Mouse (Mus musculus): ENCODE data around the gene Alpl. TPM values are rescaled to one million over a fixed set of nuclear protein-coding genes. Genes with fewer than 3 reads are reported as not detected.

Alpl gene
- 6.0 and 6.1 TPM in 2 replicates for polyA plus RNA-seq (2014; fragmentation: Nextera tagmentation; extraction: Ambion mirVana)

- DNase-seq (peak; percentile 85), ATAC-seq (ENCODE audit: low FRiP score, low TSS enrichment) (peak; percentile 62; the same call in 1 of the 2 replicates)
- no peak within 1 kb of the TSS for H3K27ac ChIP-seq (replicated peaks; ENCODE audit: low read depth, low read length)
- H3K4me1 ChIP-seq (ENCODE audit: control insufficient read depth, insufficient read depth, low read length), result peaks cover 25% of the 10 kb centered on the region; the same call in 1 of the 2 replicates
- peak within 1 kb of the TSS; percentile 36 for H3K4me3 ChIP-seq (replicated peaks; ENCODE audit: low read depth, low read length)
- H3K36me3 ChIP-seq (ENCODE audit: control insufficient read depth, insufficient read depth, low read length), result no peaks in the 10 kb centered on the region
- peak within 1 kb of the TSS; percentile 40; the same call in 1 of the 2 replicates for H3K9ac ChIP-seq (replicated peaks; ENCODE audit: low read length)
- H3K4me2 ChIP-seq (ENCODE audit: low read length), result peak within 1 kb of the TSS; percentile 84
- no peaks in the 10 kb centered on the region for H3K27me3 ChIP-seq (ENCODE audit: control insufficient read depth, insufficient read depth, low read length)
- WGBS, result 2% methylated on average over 71 of the region's 78 CpGs
- H3K9me3 ChIP-seq (ENCODE audit: control insufficient read depth, low read length), result no peaks in the 10 kb centered on the region
Measured at GRCm38 (mm10) chr4:137795611-137796557, at the start of gene Alpl. Gene Alpl, minus strand, starts transcription at chr4:137796384.

- 24% methylated on average over 11 of the region's 11 CpGs for WGBS
- DNase-seq, result peak; percentile 90
- H3K4me2 ChIP-seq (ENCODE audit: low read length), result no peak overlapping the region
- no peaks in the 10 kb centered on the region for H3K36me3 ChIP-seq (ENCODE audit: control insufficient read depth, insufficient read depth, low read length)
- H3K27me3 ChIP-seq (ENCODE audit: control insufficient read depth, insufficient read depth, low read length), result no peaks in the 10 kb centered on the region
- no peak for ATAC-seq (ENCODE audit: low FRiP score, low TSS enrichment)
- no peak overlapping the region for H3K27ac ChIP-seq (replicated peaks; ENCODE audit: low read depth, low read length)
- no peak overlapping the region for H3K4me3 ChIP-seq (replicated peaks; ENCODE audit: low read depth, low read length)
- H3K9ac ChIP-seq (replicated peaks; ENCODE audit: low read length), result no peak overlapping the region
- 0 out of 2 replicates have a peak, but pooled peaks cover 4% of the 10 kb centered on the region for H3K9me3 ChIP-seq (ENCODE audit: control insufficient read depth, low read length)
- no peaks in the 10 kb centered on the region for H3K4me1 ChIP-seq (ENCODE audit: control insufficient read depth, insufficient read depth, low read length)
Measured at GRCm38 (mm10) chr4:137844656-137845055, 48.5 kb upstream of the Alpl start.

GRCm38 (mm10) chr4:137839452-137839851, 43.3 kb upstream of the Alpl start:
- Histone ChIP-seq H3K4me1 (ENCODE audit: control insufficient read depth, insufficient read depth, low read length) (no peaks in the 10 kb centered on the region), H3K9me3 (ENCODE audit: control insufficient read depth, low read length) (no peaks in the 10 kb centered on the region), H3K27ac (replicated peaks; ENCODE audit: low read depth, low read length) (no peak overlapping the region), H3K4me2 (ENCODE audit: low read length) (no peak overlapping the region), H3K4me3 (replicated peaks; ENCODE audit: low read depth, low read length) (no peak overlapping the region), H3K27me3 (ENCODE audit: control insufficient read depth, insufficient read depth, low read length) (no peaks in the 10 kb centered on the region), H3K36me3 (ENCODE audit: control insufficient read depth, insufficient read depth, low read length) (no peaks in the 10 kb centered on the region), H3K9ac (replicated peaks; ENCODE audit: low read length) (no peak overlapping the region)
- DNase-seq (no peak), ATAC-seq (ENCODE audit: low FRiP score, low TSS enrichment) (no peak)
- 82% methylated on average over 5 of the region's 5 CpGs for WGBS

- WGBS, result 98% methylated on average over 2 of the region's 2 CpGs
Measured at GRCm38 (mm10) chr4:137838791-137839190, 42.6 kb upstream of the Alpl start.

GRCm38 (mm10) chr4:137837792-137838191, 41.6 kb upstream of the Alpl start:
- H3K4me2 ChIP-seq (ENCODE audit: low read length), result no peak overlapping the region
- no peaks in the 10 kb centered on the region for H3K9me3 ChIP-seq (ENCODE audit: control insufficient read depth, low read length)
- DNase-seq (no peak), ATAC-seq (ENCODE audit: low FRiP score, low TSS enrichment) (no peak)
- no peak overlapping the region for H3K9ac ChIP-seq (replicated peaks; ENCODE audit: low read length)
- 86% methylated on average over 8 of the region's 8 CpGs for WGBS
- no peaks in the 10 kb centered on the region for H3K36me3 ChIP-seq (ENCODE audit: control insufficient read depth, insufficient read depth, low read length)
- H3K4me3 ChIP-seq (replicated peaks; ENCODE audit: low read depth, low read length), result no peak overlapping the region
- H3K27ac ChIP-seq (replicated peaks; ENCODE audit: low read depth, low read length), result no peak overlapping the region
- H3K4me1 ChIP-seq (ENCODE audit: control insufficient read depth, insufficient read depth, low read length), result no peaks in the 10 kb centered on the region
- H3K27me3 ChIP-seq (ENCODE audit: control insufficient read depth, insufficient read depth, low read length), result no peaks in the 10 kb centered on the region

More at GRCm38 (mm10) chr4:137838791-137839190, 42.6 kb upstream of the Alpl start:
- no peak overlapping the region for H3K27ac ChIP-seq (replicated peaks; ENCODE audit: low read depth, low read length)
- no peaks in the 10 kb centered on the region for H3K27me3 ChIP-seq (ENCODE audit: control insufficient read depth, insufficient read depth, low read length)
- no peak for DNase-seq
- H3K36me3 ChIP-seq (ENCODE audit: control insufficient read depth, insufficient read depth, low read length), result no peaks in the 10 kb centered on the region
- H3K9me3 ChIP-seq (ENCODE audit: control insufficient read depth, low read length), result no peaks in the 10 kb centered on the region
- no peak overlapping the region for H3K4me2 ChIP-seq (ENCODE audit: low read length)
- H3K4me1 ChIP-seq (ENCODE audit: control insufficient read depth, insufficient read depth, low read length), result no peaks in the 10 kb centered on the region
- H3K9ac ChIP-seq (replicated peaks; ENCODE audit: low read length), result no peak overlapping the region
- H3K4me3 ChIP-seq (replicated peaks; ENCODE audit: low read depth, low read length), result no peak overlapping the region
- ATAC-seq (ENCODE audit: low FRiP score, low TSS enrichment), result no peak

GRCm38 (mm10) chr4:137836741-137837140, 40.6 kb upstream of the Alpl start:
- H3K36me3 ChIP-seq (ENCODE audit: control insufficient read depth, insufficient read depth, low read length), result no peaks in the 10 kb centered on the region
- no peaks in the 10 kb centered on the region for H3K4me1 ChIP-seq (ENCODE audit: control insufficient read depth, insufficient read depth, low read length)
- DNase-seq (no peak), ATAC-seq (ENCODE audit: low FRiP score, low TSS enrichment) (no peak)
- H3K9me3 ChIP-seq (ENCODE audit: control insufficient read depth, low read length), result no peaks in the 10 kb centered on the region
- H3K9ac ChIP-seq (replicated peaks; ENCODE audit: low read length), result no peak overlapping the region
- H3K4me2 ChIP-seq (ENCODE audit: low read length), result no peak overlapping the region
- no peaks in the 10 kb centered on the region for H3K27me3 ChIP-seq (ENCODE audit: control insufficient read depth, insufficient read depth, low read length)
- no peak overlapping the region for H3K4me3 ChIP-seq (replicated peaks; ENCODE audit: low read depth, low read length)
- WGBS, result 92% methylated on average over 5 of the region's 5 CpGs
- H3K27ac ChIP-seq (replicated peaks; ENCODE audit: low read depth, low read length), result no peak overlapping the region

GRCm38 (mm10) chr4:137835624-137836337, 39.6 kb upstream of the Alpl start:
- no peak overlapping the region for H3K27ac ChIP-seq (replicated peaks; ENCODE audit: low read depth, low read length)
- H3K4me3 ChIP-seq (replicated peaks; ENCODE audit: low read depth, low read length), result no peak overlapping the region
- no peak overlapping the region for H3K9ac ChIP-seq (replicated peaks; ENCODE audit: low read length)
- 16% methylated on average over 13 of the region's 14 CpGs for WGBS
- H3K4me2 ChIP-seq (ENCODE audit: low read length), result peak overlapping the region; percentile 27
- peak; percentile 87 for ATAC-seq (ENCODE audit: low FRiP score, low TSS enrichment)
- no peaks in the 10 kb centered on the region for H3K27me3 ChIP-seq (ENCODE audit: control insufficient read depth, insufficient read depth, low read length)
- no peaks in the 10 kb centered on the region for H3K9me3 ChIP-seq (ENCODE audit: control insufficient read depth, low read length)
- DNase-seq, result peak; percentile 93
- no peaks in the 10 kb centered on the region for H3K4me1 ChIP-seq (ENCODE audit: control insufficient read depth, insufficient read depth, low read length)
- no peaks in the 10 kb centered on the region for H3K36me3 ChIP-seq (ENCODE audit: control insufficient read depth, insufficient read depth, low read length)

GRCm38 (mm10) chr4:137831598-137831997, 35.4 kb upstream of the Alpl start:
- DNase-seq, result no peak
- Histone ChIP-seq H3K4me3 (replicated peaks; ENCODE audit: low read depth, low read length) (no peak overlapping the region), H3K27ac (replicated peaks; ENCODE audit: low read depth, low read length) (no peak overlapping the region), H3K36me3 (ENCODE audit: control insufficient read depth, insufficient read depth, low read length) (no peaks in the 10 kb centered on the region), H3K27me3 (ENCODE audit: control insufficient read depth, insufficient read depth, low read length) (no peaks in the 10 kb centered on the region), H3K9me3 (ENCODE audit: control insufficient read depth, low read length) (no peaks in the 10 kb centered on the region), H3K4me2 (ENCODE audit: low read length) (no peak overlapping the region), H3K9ac (replicated peaks; ENCODE audit: low read length) (no peak overlapping the region), H3K4me1 (ENCODE audit: control insufficient read depth, insufficient read depth, low read length) (no peaks in the 10 kb centered on the region)
- ATAC-seq (ENCODE audit: low FRiP score, low TSS enrichment), result no peak
- 85% methylated on average over 11 of the region's 11 CpGs for WGBS

Data from midbrain, embryonic 14.5 days (tissue).